Mouse (Mus musculus): ENCODE results near the gene Tnnc2.

The Tnnc2 gene

GRCm38 (mm10) chr2:164773229-164773988, 6.4 kb downstream of the Tnnc2 start:
- DNase-seq (ENCODE audit: low read depth) = no peak

DNA sequence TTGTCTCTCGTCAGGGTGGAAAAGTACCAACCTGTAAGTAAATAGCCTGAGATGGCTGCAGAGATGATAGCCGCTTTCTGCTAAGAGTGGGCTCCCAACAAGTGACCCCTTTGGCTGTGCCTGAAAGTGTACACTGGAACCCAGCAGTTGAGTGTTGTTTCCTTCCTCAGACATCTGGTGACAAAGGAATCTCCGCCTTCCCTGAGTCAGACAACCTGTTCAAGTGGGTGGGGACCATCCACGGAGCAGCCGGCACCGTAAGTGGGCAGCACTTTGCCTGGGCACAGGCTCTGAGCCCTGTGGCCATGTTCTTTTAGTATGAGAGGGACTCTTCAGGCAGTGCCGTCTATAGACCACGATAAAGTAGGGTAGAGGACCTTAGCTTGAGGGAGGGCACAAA, 8.6 kb downstream of the Tnnc2 start:
- DNase-seq (ENCODE audit: low read depth) = no peak

DNA sequence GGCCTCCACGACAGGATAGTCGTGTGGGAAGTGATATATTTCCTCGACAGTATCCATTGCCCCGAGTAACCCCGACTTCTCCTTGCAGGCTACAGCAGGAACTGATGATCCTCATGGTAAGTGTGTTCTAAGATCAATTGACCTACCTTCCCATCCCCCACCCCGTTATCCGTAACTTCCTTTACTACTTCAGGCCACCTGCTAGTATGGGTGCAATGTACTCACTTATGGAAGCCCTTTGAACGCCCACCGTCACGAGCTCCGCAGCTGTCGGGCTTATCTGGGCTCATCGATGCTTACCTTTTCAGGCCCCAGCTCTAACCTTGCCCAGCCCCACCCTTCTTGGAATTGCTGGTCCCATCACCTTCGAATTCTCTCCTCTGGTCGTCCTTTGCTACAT, 9.5 kb downstream of the Tnnc2 start:
- DNase-seq (ENCODE audit: low read depth) = no peak

DNA sequence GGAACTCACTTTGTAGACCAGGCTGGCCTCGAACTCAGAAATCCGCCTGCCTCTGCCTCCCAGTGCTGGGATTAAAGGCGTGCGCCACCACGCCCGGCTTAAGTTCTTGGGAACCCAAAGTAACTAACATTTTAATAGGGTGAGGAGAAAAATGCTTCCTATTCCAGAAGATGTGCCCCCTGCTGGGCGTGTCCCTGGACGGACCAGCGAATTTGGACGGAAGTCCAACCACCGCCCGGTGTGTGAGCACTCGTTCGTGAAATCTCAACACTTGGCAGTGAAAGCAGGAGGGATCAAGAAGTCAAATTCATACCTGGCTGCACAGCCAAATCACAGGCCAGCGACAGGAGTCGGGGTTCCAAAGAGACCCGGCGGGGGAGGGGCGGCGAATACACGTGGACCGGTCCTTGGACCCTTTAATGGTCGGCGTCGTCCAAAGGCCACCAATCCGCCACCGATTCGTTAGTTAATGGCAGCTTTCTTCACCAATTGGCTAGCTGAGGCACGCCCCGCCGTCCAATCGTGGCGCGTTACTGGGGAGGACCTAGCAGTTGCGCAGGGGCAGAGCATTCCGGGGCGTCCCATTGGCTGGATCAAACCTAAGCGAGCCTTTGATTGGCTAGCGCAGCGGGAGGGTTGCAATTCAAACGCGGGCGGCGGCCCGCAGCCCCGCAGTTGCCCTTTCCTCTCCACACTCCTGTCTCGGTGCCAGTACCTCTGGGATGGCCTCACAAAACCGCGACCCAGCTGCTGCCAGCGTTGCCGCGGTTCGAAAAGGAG, 10.3 kb downstream of the Tnnc2 start, which contains the start of gene Ube2c:
TSS of gene Ube2c (plus strand) at position 641 of the 780 bp plus-strand sequence.
- DNase-seq (ENCODE audit: low read depth) = peak; percentile 97

- DNase-seq (ENCODE audit: low read depth) = no peak
Measured at GRCm38 (mm10) chr2:164767812-164768540, 11.8 kb downstream of the Tnnc2 start.

DNA sequence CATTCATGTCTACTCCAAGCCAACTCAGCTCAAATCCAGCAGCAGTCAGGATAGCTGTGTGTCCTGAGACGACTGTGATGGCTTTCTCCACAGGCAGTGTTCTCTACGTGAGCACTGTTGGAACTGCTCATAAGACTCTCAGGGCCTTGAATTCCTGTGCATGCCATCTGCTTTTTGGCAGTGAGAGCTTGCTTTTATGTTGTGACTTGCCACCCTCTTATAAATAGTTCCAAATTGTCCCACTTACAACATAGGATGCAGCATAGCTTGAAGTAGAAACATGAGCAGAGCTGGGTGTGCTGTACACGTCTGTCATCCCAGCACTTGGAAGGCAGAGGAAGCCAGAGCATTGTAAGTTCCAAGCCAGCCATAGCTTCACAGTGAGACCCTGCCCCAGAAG, 13.9 kb downstream of the Tnnc2 start:
- DNase-seq (ENCODE audit: low read depth) = no peak

DNA sequence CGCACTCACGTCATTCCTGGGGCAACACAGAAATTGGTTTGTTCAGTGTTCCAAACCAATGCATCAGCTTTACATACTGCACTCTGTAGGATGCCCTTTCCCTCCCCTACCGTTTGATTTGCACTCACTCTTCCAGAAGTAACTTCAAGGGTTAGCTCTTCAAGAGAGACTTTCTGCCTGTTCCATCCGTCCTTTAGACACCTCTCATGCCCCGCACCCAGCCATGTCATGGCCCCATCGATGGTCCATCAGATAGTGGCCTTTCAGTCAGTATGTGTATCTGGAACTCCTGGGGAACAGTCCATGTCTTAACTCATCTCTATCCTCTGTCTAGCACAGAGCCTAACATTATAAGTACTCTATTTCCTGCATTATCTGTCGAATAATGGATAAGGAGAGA, 17.2 kb downstream of the Tnnc2 start:
- no peak for DNase-seq (ENCODE audit: low read depth)

DNA sequence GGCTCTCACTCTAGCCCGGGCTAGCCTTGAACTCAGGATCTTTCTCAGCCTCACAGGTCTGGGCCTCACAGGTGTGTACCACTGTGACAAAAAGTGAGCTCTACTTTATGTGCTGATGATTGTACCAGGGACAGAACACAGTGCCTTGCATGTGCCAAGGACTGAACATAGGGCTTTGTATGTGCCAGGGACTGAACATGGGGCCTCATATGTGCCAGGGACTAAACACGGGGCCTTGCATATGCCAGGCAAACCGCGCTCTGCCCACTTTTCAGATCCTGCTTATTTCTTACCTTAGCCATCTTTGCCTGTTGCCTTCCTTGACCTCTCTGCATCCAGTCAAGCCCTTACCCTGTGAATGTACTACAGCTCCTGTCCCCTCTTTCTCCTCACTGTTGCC, 17.8 kb downstream of the Tnnc2 start:
- DNase-seq (ENCODE audit: low read depth) = no peak

DNA sequence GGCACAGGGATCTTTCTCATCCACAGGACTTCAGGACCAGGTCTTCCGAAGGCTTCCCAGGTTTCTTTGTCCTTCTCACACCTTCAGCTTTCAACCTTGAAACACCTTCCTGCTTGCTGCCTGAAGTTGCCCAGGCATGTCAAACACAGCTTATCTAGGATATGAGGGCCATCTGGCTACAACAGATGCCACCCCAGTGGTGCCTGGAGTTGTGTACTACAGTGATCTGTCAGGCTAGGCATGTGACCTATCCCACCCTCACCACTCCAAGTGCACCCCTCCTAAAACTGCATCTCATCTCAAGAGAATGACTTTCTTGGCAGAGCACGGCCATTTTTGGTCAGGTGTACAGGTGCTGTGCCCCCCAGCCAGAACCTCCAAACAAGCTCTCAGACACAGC, 18.3 kb downstream of the Tnnc2 start:
- DNase-seq (ENCODE audit: low read depth) = no peak

DNA sequence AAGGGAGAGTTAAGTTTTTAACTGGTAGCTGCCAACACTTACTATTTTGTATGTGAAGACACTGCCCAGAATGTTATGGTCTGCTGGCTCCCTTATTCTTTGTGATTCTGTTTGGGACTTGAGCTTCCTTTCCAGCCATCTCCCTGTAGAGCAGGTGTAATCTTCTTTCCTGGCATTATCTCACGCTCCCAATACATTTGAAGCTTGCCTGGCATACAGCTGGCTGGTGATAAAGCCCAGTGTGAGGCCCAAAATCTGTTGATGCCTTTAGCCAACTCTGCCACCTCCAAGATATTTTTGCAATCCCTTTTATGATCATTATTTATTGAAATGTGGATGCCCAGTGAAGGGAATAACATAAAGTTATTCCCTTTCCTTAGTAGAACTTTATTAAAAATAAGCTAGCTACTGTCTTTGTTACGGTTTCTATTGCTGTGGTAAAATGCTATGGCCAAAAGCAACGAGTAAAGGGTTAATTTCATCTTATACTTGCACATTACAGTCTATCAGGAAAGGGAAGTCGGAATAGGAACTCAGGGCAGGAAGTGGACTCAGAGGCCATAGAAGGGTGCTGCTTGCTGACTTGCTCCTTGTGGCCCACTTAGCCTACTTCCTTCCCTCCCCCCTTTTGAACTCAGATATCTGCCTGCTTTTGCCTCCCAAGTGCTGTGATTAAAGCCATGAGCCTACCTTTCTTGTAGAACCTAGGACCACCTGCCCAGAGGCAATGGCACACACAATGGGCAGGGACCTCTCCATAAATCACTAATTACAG, 19.5 kb downstream of the Tnnc2 start:
- DNase-seq (ENCODE audit: low read depth) = no peak

GRCm38 (mm10) chr2:164758692-164759091, 21.1 kb downstream of the Tnnc2 start:
- DNase-seq (ENCODE audit: low read depth) = no peak

GRCm38 (mm10) chr2:164757841-164758240, 21.9 kb downstream of the Tnnc2 start:
- DNase-seq (ENCODE audit: low read depth) = no peak

- no peak for DNase-seq (ENCODE audit: low read depth)
Measured at GRCm38 (mm10) chr2:164754800-164755199, 25.0 kb downstream of the Tnnc2 start.

GRCm38 (mm10) chr2:164754105-164754504, 25.7 kb downstream of the Tnnc2 start:
- DNase-seq (ENCODE audit: low read depth) = no peak

DNA sequence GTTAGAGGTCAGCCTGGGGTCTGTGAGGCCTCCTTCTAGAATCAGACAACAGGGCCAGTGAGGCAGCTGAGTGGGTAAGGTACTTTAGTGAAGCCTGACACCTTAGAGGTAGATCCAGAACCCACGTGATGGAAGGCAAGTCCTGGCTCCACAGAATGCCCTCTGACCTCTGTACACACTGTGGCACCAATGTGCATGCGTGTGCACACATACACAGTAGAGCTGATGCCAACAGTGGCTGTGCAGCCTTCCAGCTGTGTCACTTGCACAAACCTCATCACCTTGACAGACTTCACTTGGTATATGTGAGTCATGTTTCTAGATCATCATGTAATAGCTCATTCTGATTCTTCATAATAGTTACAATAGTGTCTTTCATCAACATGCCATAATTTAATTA, 27.3 kb downstream of the Tnnc2 start:
- no peak for DNase-seq (ENCODE audit: low read depth)

GRCm38 (mm10) chr2:164748991-164749390, 30.8 kb downstream of the Tnnc2 start:
- no peak for DNase-seq (ENCODE audit: low read depth)

DNA sequence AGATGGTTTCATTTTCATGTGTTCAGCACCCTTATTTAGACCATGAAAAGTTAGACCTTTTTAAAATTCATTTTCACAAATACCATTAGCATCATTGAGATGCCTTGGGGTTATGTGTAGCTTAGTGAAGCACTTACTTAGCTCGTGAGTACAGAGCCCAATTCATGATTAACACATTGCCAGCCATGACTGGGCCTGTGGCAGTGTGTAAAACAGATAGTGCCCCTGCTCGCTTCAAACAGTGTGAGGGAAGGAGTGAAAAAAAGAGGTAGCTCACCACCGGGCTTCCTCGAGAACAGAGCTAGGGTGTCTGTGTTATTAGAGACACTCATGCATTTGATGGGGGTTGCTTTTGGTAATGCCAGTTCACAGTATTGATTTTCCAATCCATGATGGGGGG, 31.6 kb downstream of the Tnnc2 start:
- DNase-seq (ENCODE audit: low read depth) = no peak

GRCm38 (mm10) chr2:164746693-164747092, 33.1 kb downstream of the Tnnc2 start:
- DNase-seq (ENCODE audit: low read depth) = no peak

DNA sequence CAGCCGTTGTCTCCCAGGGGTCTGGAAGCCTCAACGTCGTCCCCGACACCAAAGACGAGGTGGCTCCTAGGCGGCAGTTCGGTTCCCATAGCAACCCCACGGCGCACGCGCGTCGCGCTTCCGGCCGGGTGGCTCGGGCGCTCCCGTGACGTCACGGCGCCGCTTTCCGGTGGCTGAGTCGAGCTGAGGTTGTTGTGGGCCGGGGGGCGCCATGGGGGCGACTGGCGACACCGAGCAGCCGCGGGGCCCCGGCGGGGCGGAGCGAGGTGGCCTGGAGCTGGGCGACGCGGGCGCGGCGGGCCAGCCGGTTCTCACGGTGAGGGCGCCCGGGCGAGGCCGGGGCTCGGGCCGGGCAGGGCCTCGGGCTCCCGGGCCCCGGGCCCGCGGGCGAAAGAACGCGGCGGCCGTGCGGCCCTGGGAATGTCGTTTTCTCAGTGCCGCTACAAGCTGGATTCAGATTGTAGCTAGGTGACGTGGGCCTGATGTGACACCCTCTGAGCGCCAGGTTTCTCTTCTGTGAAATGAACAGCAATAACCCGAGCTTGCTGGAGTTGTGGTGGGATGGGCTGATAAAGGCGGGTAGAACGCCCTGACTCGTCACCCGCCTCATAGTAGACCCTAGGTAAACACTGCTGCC, 33.8 kb downstream of the Tnnc2 start, which contains the start of the genes Wfdc3 and Dnttip1:
TSS of gene Wfdc3 (minus strand) at position 89 of the 637 bp plus-strand sequence.
TSS of gene Dnttip1 (plus strand) at position 141 of the 637 bp plus-strand sequence.
- DNase-seq (ENCODE audit: low read depth) = peak; percentile 89

DNA sequence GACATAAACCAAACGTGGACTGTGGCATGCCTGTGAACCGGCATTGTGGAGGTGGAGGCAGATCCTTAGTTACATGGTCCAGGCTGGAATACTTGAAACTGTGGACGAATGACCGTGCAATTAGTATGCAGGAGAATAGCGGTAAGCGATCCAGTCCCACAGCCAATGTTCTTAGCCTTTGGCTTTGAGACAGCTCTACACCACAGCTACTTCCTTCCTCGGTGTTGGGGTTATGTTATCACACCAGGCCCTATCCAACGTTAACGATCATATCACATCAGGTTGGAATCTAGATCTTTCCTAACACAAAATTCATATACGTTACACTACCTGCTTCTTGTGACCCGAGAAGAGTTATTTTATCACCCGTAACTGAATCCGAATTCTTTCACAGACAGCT, 34.8 kb downstream of the Tnnc2 start:
- DNase-seq (ENCODE audit: low read depth) = no peak

- DNase-seq (ENCODE audit: low read depth) = no peak
Measured at GRCm38 (mm10) chr2:164739876-164740275, 39.9 kb downstream of the Tnnc2 start.

Measured in c-Kit-positive CD71-negative TER-119-negative erythroid progenitor cells, embryonic 14.5 days (primary cell).